Mouse (Mus musculus) ES-E14 (cell line): Measurements from ENCODE around the gene Ap1s3.

ENCODE experiments used
- HCFC1 ChIP-seq: IDR thresholded peaks from 2 replicates; pipeline ENCODE4 v1.6.1; 2012; ENCODE audit warnings: low read length, inconsistent platforms, borderline replicate concordance; ENCODE audit not compliant: insufficient read depth
- MAFK ChIP-seq: IDR thresholded peaks from 2 replicates; pipeline ENCODE4 v1.6.1; 2014; ENCODE audit warnings: mild to moderate bottlenecking, low read depth, low read length, inconsistent platforms; ENCODE audit not compliant: insufficient read depth

DNA sequence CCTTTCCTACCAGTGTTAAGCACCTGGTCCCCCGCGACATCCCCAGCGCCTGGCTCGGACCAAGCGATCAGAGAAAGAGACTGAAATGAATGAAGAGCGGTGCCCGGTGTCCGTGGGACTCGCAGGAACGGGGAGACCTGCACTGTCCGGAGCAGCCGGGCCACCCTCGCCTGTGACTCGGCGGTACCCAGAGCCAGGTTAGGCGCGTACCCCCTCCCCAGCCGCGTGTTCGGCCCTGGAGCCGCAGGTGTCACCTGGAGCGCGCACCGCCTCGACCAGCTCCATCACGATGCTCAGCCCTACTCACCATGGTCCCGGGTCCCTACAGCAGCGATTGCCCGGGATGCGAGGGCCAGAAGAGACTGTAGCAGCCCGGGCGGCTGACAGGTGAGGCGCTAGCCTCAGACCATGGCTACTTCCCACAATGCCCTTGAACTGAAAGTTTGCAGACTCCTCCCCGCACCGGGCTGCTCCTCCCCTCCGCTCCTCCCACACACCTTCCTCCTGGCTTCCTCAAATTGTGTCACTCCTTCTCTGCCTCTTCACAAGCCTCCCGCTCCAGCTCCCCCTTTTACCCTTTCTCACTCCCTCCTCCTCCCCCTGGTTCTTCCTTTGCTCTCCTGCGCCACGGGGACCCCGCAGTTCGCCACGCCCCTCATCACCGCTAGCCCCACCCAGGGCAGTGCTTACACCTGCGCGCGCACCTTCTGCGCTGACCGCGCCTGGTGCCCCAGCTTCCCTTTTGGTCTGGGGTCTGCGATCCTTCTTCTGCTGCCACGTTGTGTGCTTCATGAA lies at the start of gene Ap1s3:
- TF ChIP-seq MAFK = no peak
- TF ChIP-seq HCFC1 = no peak; the same call in 1 of the 2 replicates
